Mouse (Mus musculus) ES-Bruce4 (cell line): ENCODE results near the gene Ankrd31.

Source experiments
- CTCF ChIP-seq: IDR thresholded peaks from one replicate; pipeline ENCODE4 v1.8.1; 2011; ENCODE audit warnings: low read depth, low read length
- EP300 ChIP-seq: IDR thresholded peaks from 2 replicates; pipeline ENCODE4 v1.6.1; 2011; ENCODE audit warnings: low read depth, low read length; ENCODE audit not compliant: insufficient read depth
- POLR2A ChIP-seq: IDR thresholded peaks from one replicate; pipeline ENCODE4 v1.8.1; 2011; ENCODE audit warnings: low read length; ENCODE audit not compliant: insufficient read depth

GRCm38 (mm10) chr13:96956466-96956865 is 208.4 kb downstream of the Ankrd31 start:
- no peak for TF ChIP-seq POLR2A
- TF ChIP-seq CTCF: no peak
- TF ChIP-seq EP300: no peak
